Mouse (Mus musculus) thymus, adult 2 months (tissue): Measurements from ENCODE around the gene Ubr3. TPM values are rescaled to one million over a fixed set of nuclear protein-coding genes. Genes with fewer than 3 reads are reported as not detected.
"Not testable (repeated sequence)": the region's sequence is repeated elsewhere in the genome, so short reads cannot be mapped to it uniquely, and the experiment has no call there.

Experiments
- DNase-seq: peaks from one replicate; pipeline ENCODE4 v3.0.0; 2021
- H3K27ac ChIP-seq: fragments of 200-500 bp; 2 replicates; pipeline ENCODE4 v1.5.1; 2012; ENCODE audit warnings: low read length, control low read depth; ENCODE audit not compliant: control insufficient read depth, insufficient read depth
- H3K27me3 ChIP-seq: fragments of 200-500 bp; 2 replicates; pipeline ENCODE4 v1.6.1; 2012; ENCODE audit warnings: mild to moderate bottlenecking, low read length, moderate library complexity, mixed read lengths; ENCODE audit not compliant: control insufficient read depth, insufficient read depth
- H3K36me3 ChIP-seq: fragments of 200-500 bp; 2 replicates; pipeline ENCODE4 v1.6.1; 2012; ENCODE audit warnings: mild to moderate bottlenecking, low read length, moderate library complexity; ENCODE audit not compliant: control insufficient read depth, insufficient read depth
- H3K4me1 ChIP-seq: fragments of 200-500 bp; replicated peaks from 2 replicates; pipeline ENCODE4 v1.6.1; 2012; ENCODE audit warnings: low read length; ENCODE audit not compliant: control insufficient read depth, insufficient read depth
- H3K4me3 ChIP-seq: fragments of 200-500 bp; 2 replicates; pipeline ENCODE4 v1.5.1; 2012; ENCODE audit warnings: mild to moderate bottlenecking, low read length, control low read depth, moderate library complexity; ENCODE audit not compliant: control insufficient read depth, insufficient read depth
- CTCF ChIP-seq: fragments of 200-500 bp; IDR thresholded peaks from 2 replicates; pipeline ENCODE4 v1.5.1; 2012; ENCODE audit warnings: mild to moderate bottlenecking, control low read depth, low read length, moderate library complexity, borderline replicate concordance; ENCODE audit not compliant: control insufficient read depth, poor library complexity, insufficient read depth; ENCODE audit errors: extremely low read depth
- POLR2A ChIP-seq: fragments of 200-500 bp; IDR thresholded peaks from 2 replicates; pipeline ENCODE4 v1.6.1; 2012; ENCODE audit warnings: mild to moderate bottlenecking, low read length, control low read depth, moderate library complexity; ENCODE audit not compliant: control insufficient read depth, poor library complexity, insufficient read depth; ENCODE audit errors: extremely low read depth
- WGBS: fragments of 180-500 bp; shearing (Covaris S2); methylation state at CpG from one replicate; pipeline ENCODE4 v1.1.7; 2018; 5-methylcytosine and 5-hydroxymethylcytosine counted together
- polyA plus RNA-seq: library from polyadenylated mRNA; depleted of rRNA; stranded (reverse); fragments of >200 nt; gene quantifications from 2 replicates; pipeline ENCODE4 v1.2.3, GENCODE M21; 2012

Gene Ubr3
- polyA plus RNA-seq, 1 experiment, result 13.7 TPM

DNA sequence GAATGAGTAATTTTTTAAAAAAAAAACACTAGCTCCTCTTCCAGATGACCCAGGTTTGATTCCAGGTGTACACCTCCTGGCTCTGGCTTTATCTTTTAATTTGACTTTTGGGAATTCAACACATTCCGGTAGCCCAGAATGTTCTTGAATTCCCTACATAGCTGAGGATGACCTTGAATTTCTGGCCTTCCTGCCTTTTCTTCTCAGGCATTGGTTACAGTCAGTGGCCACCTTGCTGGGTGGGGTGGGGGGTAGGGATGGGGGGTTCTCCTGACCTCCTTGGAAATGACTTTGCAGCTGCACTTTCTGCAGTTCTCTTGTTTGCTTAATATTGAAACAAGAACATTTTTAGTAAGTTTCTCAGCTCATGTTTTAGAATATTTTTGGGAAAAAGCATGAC is 3.9 kb upstream of the Ubr3 start:
- WGBS, result 100% methylated on average over 1 of the region's 1 CpGs
- Histone ChIP-seq H3K4me3 (no peak overlapping the region), H3K27me3 (no peaks in the 10 kb centered on the region), H3K27ac (no peak overlapping the region), H3K4me1 (peaks cover 3% of the 10 kb centered on the region), H3K36me3 (no peaks in the 10 kb centered on the region)
- TF ChIP-seq POLR2A, result no peak
- DNase-seq, result no peak

DNA sequence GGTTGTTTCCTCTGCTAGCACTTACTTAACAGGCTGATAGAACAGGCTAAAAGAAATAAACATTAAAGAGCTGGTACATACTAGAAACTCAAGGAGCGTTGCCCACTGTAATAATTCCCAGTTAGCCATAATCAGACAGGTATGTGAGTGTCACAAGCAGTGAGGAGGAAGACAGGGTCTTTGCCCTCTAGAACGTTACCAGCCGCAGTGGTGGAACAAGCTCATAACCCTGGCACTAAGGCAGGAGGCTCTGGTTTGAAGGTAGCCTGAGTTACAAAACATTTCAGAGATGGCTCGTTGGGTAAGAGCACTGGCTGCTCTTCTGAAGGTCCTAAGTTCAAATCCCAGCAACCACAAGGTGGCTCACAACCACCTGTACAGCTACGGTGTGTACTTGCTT is 3.2 kb upstream of the Ubr3 start:
- H3K27ac ChIP-seq, result no peak overlapping the region
- WGBS, result 93% methylated on average over 5 of the region's 5 CpGs
- H3K27me3 ChIP-seq, result no peaks in the 10 kb centered on the region
- no peak overlapping the region for H3K4me3 ChIP-seq
- no peaks in the 10 kb centered on the region for H3K36me3 ChIP-seq
- DNase-seq, result no peak
- H3K4me1 ChIP-seq, result peaks cover 7% of the 10 kb centered on the region
- TF ChIP-seq POLR2A, result no peak
- TF ChIP-seq CTCF, result no peak

- H3K4me1 ChIP-seq, result peaks cover 7% of the 10 kb centered on the region
- no peak for TF ChIP-seq CTCF
- no peak for TF ChIP-seq POLR2A
- 80% methylated on average over 14 of the region's 14 CpGs for WGBS
Observed at GRCm38 (mm10) chr2:69895502-69896223, 1.4 kb upstream of the Ubr3 start.

GRCm38 (mm10) chr2:69896224-69896581 is 843 bp upstream of the Ubr3 start:
- Histone ChIP-seq H3K4me3 (no peak overlapping the region), H3K36me3 (no peaks in the 10 kb centered on the region), H3K4me1 (peaks cover 7% of the 10 kb centered on the region), H3K27me3 (no peaks in the 10 kb centered on the region), H3K27ac (no peak overlapping the region)
- WGBS, result 97% methylated on average over 4 of the region's 4 CpGs
- DNase-seq, result no peak
- TF ChIP-seq POLR2A, result no peak
- TF ChIP-seq CTCF, result no peak

More at GRCm38 (mm10) chr2:69895502-69896223, 1.4 kb upstream of the Ubr3 start:
- H3K27ac ChIP-seq, result no peak overlapping the region
- no peak for DNase-seq
- H3K36me3 ChIP-seq, result no peaks in the 10 kb centered on the region
- H3K4me3 ChIP-seq, result no peak overlapping the region
- no peaks in the 10 kb centered on the region for H3K27me3 ChIP-seq

GRCm38 (mm10) chr2:69897618-69898575 is 851 bp downstream of the Ubr3 start:
- DNase-seq, result peak; percentile 43
- TF ChIP-seq CTCF (0 out of 2 replicates have a peak, but pooled peaks have one; percentile 28), POLR2A (no peak)
- H3K36me3 ChIP-seq, result no peaks in the 10 kb centered on the region
- 1% methylated on average over 55 of the region's 55 CpGs for WGBS
- no peaks in the 10 kb centered on the region for H3K27me3 ChIP-seq
- no peak overlapping the region for H3K27ac ChIP-seq
- H3K4me3 ChIP-seq, result peak overlapping the region; percentile 66
- H3K4me1 ChIP-seq, result peaks cover 7% of the 10 kb centered on the region

DNA sequence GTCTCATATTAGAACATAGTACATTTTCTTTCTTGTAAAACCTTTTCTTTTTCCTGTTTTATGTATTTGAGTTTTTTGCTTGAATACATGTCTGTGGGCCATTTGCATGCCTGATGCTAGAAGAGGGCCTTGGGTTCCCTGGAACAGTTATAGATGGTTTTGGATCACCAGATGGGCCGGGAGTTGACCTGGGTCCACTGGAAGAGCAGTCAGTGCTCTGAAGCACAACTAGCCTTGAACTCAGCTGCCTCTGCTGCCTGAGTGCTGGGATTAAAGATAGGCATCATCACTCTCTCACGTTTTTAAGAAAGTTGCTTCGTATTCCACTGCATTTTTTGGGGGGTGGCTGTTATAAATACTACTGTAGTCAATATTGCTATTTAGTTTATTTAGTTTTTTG is 6.5 kb downstream of the Ubr3 start:
- TF ChIP-seq POLR2A (no peak), CTCF (no peak)
- no peaks in the 10 kb centered on the region for H3K27me3 ChIP-seq
- peaks cover under 1% of the 10 kb centered on the region for H3K4me1 ChIP-seq
- 98% methylated on average over 3 of the region's 3 CpGs for WGBS
- no peaks in the 10 kb centered on the region for H3K36me3 ChIP-seq
- no peak overlapping the region for H3K4me3 ChIP-seq
- no peak for DNase-seq
- H3K27ac ChIP-seq, result no peak overlapping the region

GRCm38 (mm10) chr2:69907394-69907793 is 10.3 kb downstream of the Ubr3 start:
- not testable (repeated sequence) for H3K27ac ChIP-seq

More at GRCm38 (mm10) chr2:69907394-69907793, 10.3 kb downstream of the Ubr3 start:
- DNase-seq, H3K4me1 ChIP-seq, H3K27me3 ChIP-seq, H3K4me3 ChIP-seq, H3K36me3 ChIP-seq: not testable (repeated sequence)
- WGBS, result 97% methylated on average over 4 of the region's 4 CpGs
